Mouse (Mus musculus): ENCODE measurements around the gene Git1. TPM values are rescaled to one million over a fixed set of nuclear protein-coding genes. Genes with fewer than 3 reads are reported as not detected.

Gene Git1
- total and polyA plus RNA-seq, 3 experiments, result 8.8 to 57.8 (median 28.9) TPM

DNA sequence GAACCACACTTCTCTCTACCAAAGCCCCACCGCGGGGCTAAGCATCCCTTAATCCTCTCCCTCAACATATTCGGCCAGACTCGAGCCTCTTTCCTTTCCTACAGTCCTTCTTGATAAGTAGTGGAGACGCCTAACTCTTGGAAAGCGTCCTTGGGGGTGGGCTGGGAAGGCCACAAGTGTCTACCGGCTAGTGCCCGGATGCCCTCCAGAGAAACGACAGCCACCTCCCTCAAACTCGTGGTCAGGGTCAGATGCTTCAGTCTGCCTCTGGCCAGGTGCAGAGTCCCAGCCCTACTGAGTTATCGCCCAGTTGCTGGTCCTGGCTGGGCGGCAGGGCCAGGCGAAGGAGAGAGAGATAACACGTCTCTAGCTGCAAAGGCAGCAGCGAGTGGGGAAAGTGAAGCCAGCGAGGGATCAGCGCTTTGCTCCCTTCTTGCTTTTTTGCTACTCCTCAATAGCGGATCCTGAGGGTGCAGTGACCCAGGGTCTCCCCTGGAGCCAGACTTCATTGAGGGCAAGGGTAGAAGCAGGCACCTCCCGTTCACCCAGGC lies 21.0 kb downstream of the Git1 start:
- no peak for TF ChIP-seq JUND (conservative IDR thresholded peaks at IDR 0.05; ENCODE audit: low read depth, low read length)
- no peak for TF ChIP-seq ZMIZ1 (IDR thresholded peaks at IDR 0.05; ENCODE audit: low read depth, low read length)
- TF ChIP-seq E2F4 (IDR thresholded peaks at IDR 0.05; ENCODE audit: insufficient replicate concordance, low read depth, low read length), result no peak
- TF ChIP-seq CTCF (conservative IDR thresholded peaks at IDR 0.05 in 1 of 2, IDR thresholded peaks at IDR 0.05 in 1 of 2; ENCODE audit: low read depth in 2 of 2, low read length in 2 of 2), result no peak
- TF ChIP-seq USF1 (IDR thresholded peaks at IDR 0.05; ENCODE audit: low read depth, low read length), result no peak
- no peak for TF ChIP-seq JUN (IDR thresholded peaks at IDR 0.05; ENCODE audit: insufficient read depth, low read depth, low read length)
- TF ChIP-seq MAZ (IDR thresholded peaks at IDR 0.05; ENCODE audit: low read depth, low read length), result no peak
- TF ChIP-seq SIN3A (IDR thresholded peaks at IDR 0.05; ENCODE audit: low read length), result no peak
- no peak for TF ChIP-seq POLR2AphosphoS2 (IDR thresholded peaks at IDR 0.05; ENCODE audit: low read depth, low read length)
- no peak for TF ChIP-seq NELFE (IDR thresholded peaks at IDR 0.05; ENCODE audit: low read depth, low read length)
- no peak for TF ChIP-seq KAT2A (IDR thresholded peaks at IDR 0.05; ENCODE audit: insufficient replicate concordance, low read length)
- TF ChIP-seq BHLHE40 (IDR thresholded peaks at IDR 0.05; ENCODE audit: low read depth, low read length), result no peak
- TF ChIP-seq GABPA (IDR thresholded peaks at IDR 0.05; ENCODE audit: insufficient replicate concordance, low read depth, low read length), result no peak
- TF ChIP-seq POLR2A (IDR thresholded peaks at IDR 0.05; ENCODE audit: low read depth, low read length), result no peak
- no peak for TF ChIP-seq ZC3H11A (IDR thresholded peaks at IDR 0.05; ENCODE audit: low read depth, low read length)
- TF ChIP-seq PAX5 (IDR thresholded peaks at IDR 0.05; ENCODE audit: low read length), result no peak
- TF ChIP-seq USF2 (conservative IDR thresholded peaks at IDR 0.05; ENCODE audit: low read depth, low read length), result no peak
- TF ChIP-seq CHD2 (IDR thresholded peaks at IDR 0.05; ENCODE audit: low read length), result no peak
- Histone ChIP-seq H3K4me1 (ENCODE audit: control insufficient read depth in 1 of 2, insufficient read depth in 2 of 2) (peaks cover 18 to 50% of the 10 kb centered on the region in 2 experiments), H3K36me3 (replicated peaks in 1 of 2; ENCODE audit: control insufficient read depth in 1 of 2, insufficient read depth in 1 of 2, low read length in 1 of 2) (peaks cover 0 to 26% of the 10 kb centered on the region in 2 experiments), H3K79me2 (replicated peaks; ENCODE audit: control insufficient read depth, extremely low read depth, insufficient read depth, poor library complexity, severe bottlenecking) (no peaks in the 10 kb centered on the region), H3K9ac (ENCODE audit: insufficient read depth, low read depth) (no peak overlapping the region), H3K27me3 (replicated peaks) (no peaks in the 10 kb centered on the region), H3K9me3 (replicated peaks; ENCODE audit: low read length) (peaks cover 12% of the 10 kb centered on the region), H3K4me2 (ENCODE audit: insufficient read depth, low read depth, poor library complexity, severe bottlenecking) (peak overlapping the region; percentile 24), H3K4me3 (replicated peaks in 1 of 3; ENCODE audit: low read depth in 2 of 3, low read length in 2 of 3, poor library complexity in 1 of 3) (no peak overlapping the region), H3K27ac (ENCODE audit: insufficient read depth, low read depth) (no peak overlapping the region)
- in situ Hi-C loops (cut with MboI; ENCODE audit: low pct_ligation_motif_present, low pct_unique_long_range_greater_than_20kb, low sequenced_read_pairs), result loop anchor here (10.0 kb wide), 1 partner anchor 280 kb away; no protein-coding TSS in a partner anchor
- DNase-seq (ENCODE audit: extremely low read depth), result no peak
- dilution Hi-C loops (cut with MboI; ENCODE audit: extremely low pct_ligation_motif_present, extremely low pct_unique_long_range_greater_than_20kb, low sequenced_read_pairs), result no loop called here

DNA sequence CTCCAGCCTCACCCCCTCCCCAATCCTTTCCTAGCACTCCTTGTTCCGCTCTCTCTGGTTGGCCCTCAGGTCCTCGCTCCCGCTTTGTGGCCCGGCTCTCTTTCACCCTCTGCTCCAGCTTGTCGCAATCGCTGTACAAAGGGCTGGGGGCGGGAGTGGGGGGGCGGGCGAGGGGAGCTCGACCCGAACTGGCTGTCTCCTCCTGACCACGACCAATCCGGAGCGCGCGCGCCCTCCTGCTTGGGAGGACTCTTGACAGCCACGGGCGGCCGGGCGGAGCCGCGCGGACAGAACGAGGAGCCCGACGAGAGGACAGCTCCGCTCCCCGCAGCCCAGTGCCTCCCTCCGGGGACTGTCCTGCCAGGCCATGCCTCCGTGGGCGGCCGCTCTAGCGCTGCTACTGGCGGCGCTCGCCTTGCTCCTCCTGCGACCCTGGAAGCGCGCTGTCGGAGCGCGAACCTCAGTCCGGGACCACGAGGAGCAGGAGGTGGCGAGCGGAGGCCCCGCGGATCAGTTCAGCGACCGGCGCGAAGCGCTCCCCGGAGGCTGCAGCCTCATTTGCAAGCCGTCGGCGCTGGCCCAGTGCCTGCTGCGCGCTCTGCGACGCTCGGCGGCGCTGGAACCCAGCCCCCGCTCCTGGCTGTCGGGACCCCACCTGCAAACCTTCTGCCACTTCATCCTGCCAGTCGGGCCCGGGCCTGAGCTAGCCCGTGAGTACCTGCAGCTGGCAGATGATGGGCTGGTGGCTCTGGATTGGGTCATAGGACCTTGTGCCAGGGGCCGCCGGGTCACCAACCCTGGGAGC lies 21.7 kb downstream of the Git1 start, which contains the start of gene Abhd15:
Gene Abhd15, plus strand, starts transcription at position 290 of the 805 bp plus-strand sequence.
- peaks cover 0 to 19% of the 10 kb centered on the region in 2 experiments for H3K36me3 ChIP-seq (replicated peaks in 1 of 2; ENCODE audit: control insufficient read depth in 1 of 2, insufficient read depth in 1 of 2, low read length in 1 of 2)
- in situ Hi-C loops (cut with MboI; ENCODE audit: low pct_ligation_motif_present, low pct_unique_long_range_greater_than_20kb, low sequenced_read_pairs), result loop anchor here (10.0 kb wide), 1 partner anchor 280 kb away; no protein-coding TSS in a partner anchor
- no peaks in the 10 kb centered on the region for H3K27me3 ChIP-seq (replicated peaks)
- no peak for DNase-seq (ENCODE audit: extremely low read depth)
- H3K79me2 ChIP-seq (replicated peaks; ENCODE audit: control insufficient read depth, extremely low read depth, insufficient read depth, poor library complexity, severe bottlenecking), result no peaks in the 10 kb centered on the region
- dilution Hi-C loops (cut with MboI; ENCODE audit: extremely low pct_ligation_motif_present, extremely low pct_unique_long_range_greater_than_20kb, low sequenced_read_pairs), result no loop called here
- peak within 1 kb of the TSS; percentile 65 for H3K4me2 ChIP-seq (ENCODE audit: insufficient read depth, low read depth, poor library complexity, severe bottlenecking)
- H3K9ac ChIP-seq (ENCODE audit: insufficient read depth, low read depth), result peak within 1 kb of the TSS; percentile 53
- H3K4me3 ChIP-seq (replicated peaks in 1 of 3; ENCODE audit: low read depth in 2 of 3, low read length in 2 of 3, poor library complexity in 1 of 3), result peak within 1 kb of the TSS in 1 of 3 experiments; percentile 67
- H3K27ac ChIP-seq (ENCODE audit: insufficient read depth, low read depth), result no peak within 1 kb of the TSS
- peaks cover 12% of the 10 kb centered on the region for H3K9me3 ChIP-seq (replicated peaks; ENCODE audit: low read length)
- no peak for TF ChIP-seq JUN (IDR thresholded peaks at IDR 0.05; ENCODE audit: insufficient read depth, low read depth, low read length)
- TF ChIP-seq CTCF (conservative IDR thresholded peaks at IDR 0.05 in 1 of 2, IDR thresholded peaks at IDR 0.05 in 1 of 2; ENCODE audit: low read depth in 2 of 2, low read length in 2 of 2), result 0 out of 4 replicates have a peak, but pooled peaks of 1 of the 2 experiments have one; percentile 5
- no peak for TF ChIP-seq USF1 (IDR thresholded peaks at IDR 0.05; ENCODE audit: low read depth, low read length)
- TF ChIP-seq NELFE (IDR thresholded peaks at IDR 0.05; ENCODE audit: low read depth, low read length), result no peak
- TF ChIP-seq SMC3 (IDR thresholded peaks at IDR 0.05; ENCODE audit: low read depth, low read length), result no peak
- no peak for TF ChIP-seq ETS1 (conservative IDR thresholded peaks at IDR 0.05; ENCODE audit: low read depth, low read length)
- no peak for TF ChIP-seq GABPA (IDR thresholded peaks at IDR 0.05; ENCODE audit: insufficient replicate concordance, low read depth, low read length)
- TF ChIP-seq ZC3H11A (IDR thresholded peaks at IDR 0.05; ENCODE audit: low read depth, low read length), result no peak
- no peak for TF ChIP-seq POLR2AphosphoS2 (IDR thresholded peaks at IDR 0.05; ENCODE audit: low read depth, low read length)
- no peak for TF ChIP-seq E2F4 (IDR thresholded peaks at IDR 0.05; ENCODE audit: insufficient replicate concordance, low read depth, low read length)
- no peak for TF ChIP-seq USF2 (conservative IDR thresholded peaks at IDR 0.05; ENCODE audit: low read depth, low read length)
- TF ChIP-seq MAFK (IDR thresholded peaks at IDR 0.05; ENCODE audit: insufficient replicate concordance, low read length), result no peak
- no peak for TF ChIP-seq HCFC1 (IDR thresholded peaks at IDR 0.05; ENCODE audit: low read depth, low read length)
- peak; percentile 41; the same call in 1 of the 2 replicates for TF ChIP-seq UBTF (IDR thresholded peaks at IDR 0.05; ENCODE audit: low read depth, low read length)
- 0 out of 2 replicates have a peak, but pooled peaks have one; percentile 15 for TF ChIP-seq TCF12 (IDR thresholded peaks at IDR 0.05; ENCODE audit: low read depth, low read length)
- no peak for TF ChIP-seq ZMIZ1 (IDR thresholded peaks at IDR 0.05; ENCODE audit: low read depth, low read length)
- TF ChIP-seq ZNF384 (IDR thresholded peaks at IDR 0.05; ENCODE audit: low read depth, low read length), result no peak
- no peak for TF ChIP-seq JUND (conservative IDR thresholded peaks at IDR 0.05; ENCODE audit: low read depth, low read length)
- TF ChIP-seq ELF1 (IDR thresholded peaks at IDR 0.05; ENCODE audit: low read depth, low read length), result no peak
- peaks cover 20 to 57% of the 10 kb centered on the region in 2 experiments for H3K4me1 ChIP-seq (ENCODE audit: control insufficient read depth in 1 of 2, insufficient read depth in 2 of 2)

Data from CH12.LX (cell line).